Mouse (Mus musculus) spleen, postnatal 4 days (tissue): Measurements from ENCODE around the gene Magea1.
"Not testable (repeated sequence)": the region's sequence is repeated elsewhere in the genome, so short reads cannot be mapped to it uniquely, and the experiment has no call there.

Experiments used
- DNase-seq, 2 experiments: peaks; one replicate each; pipeline ENCODE4 v3.0.0; 2022; ENCODE audit warnings: low spot score in 2 of 2

Magea1 gene

GRCm38 (mm10) chrX:155089693-155090092, at the start of gene Magea1:
TSS of gene Magea1 (minus strand) at chrX:155089793.
- not testable (repeated sequence) for DNase-seq

DNA sequence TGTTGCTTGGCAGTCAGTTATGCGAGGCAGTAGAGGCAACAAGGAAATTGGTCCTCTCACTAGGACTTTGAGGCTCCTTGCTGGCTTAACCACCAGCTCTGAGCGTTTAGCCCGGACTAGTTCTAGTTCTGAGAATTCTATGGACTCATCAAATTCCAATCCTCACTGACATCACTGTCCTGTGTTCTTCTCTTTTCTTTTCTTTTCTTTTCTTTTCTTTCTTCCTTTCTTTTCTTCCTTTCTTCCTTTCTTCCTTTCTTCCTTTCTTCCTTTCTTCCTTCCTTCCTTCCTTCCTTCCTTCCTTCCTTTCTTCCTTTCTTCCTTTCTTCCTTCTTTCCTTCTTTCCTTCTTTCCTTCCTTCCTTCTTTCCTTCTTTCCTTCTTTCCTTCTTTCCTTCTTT, 38.7 kb upstream of the Magea1 start, which contains the start of gene Cldn34b2:
Gene Cldn34b2, minus strand, starts transcription at position 101 of the 400 bp plus-strand sequence.
- DNase-seq, result not testable (repeated sequence)

GRCm38 (mm10) chrX:155098024-155098423, 8.4 kb upstream of the Magea1 start:
- DNase-seq, result no peak

- not testable (repeated sequence) for DNase-seq
Measured at GRCm38 (mm10) chrX:155093566-155093965, 4.0 kb upstream of the Magea1 start, which contains the start of gene Magea2. TSS of gene Magea2 (minus strand) at chrX:155093666.

DNA sequence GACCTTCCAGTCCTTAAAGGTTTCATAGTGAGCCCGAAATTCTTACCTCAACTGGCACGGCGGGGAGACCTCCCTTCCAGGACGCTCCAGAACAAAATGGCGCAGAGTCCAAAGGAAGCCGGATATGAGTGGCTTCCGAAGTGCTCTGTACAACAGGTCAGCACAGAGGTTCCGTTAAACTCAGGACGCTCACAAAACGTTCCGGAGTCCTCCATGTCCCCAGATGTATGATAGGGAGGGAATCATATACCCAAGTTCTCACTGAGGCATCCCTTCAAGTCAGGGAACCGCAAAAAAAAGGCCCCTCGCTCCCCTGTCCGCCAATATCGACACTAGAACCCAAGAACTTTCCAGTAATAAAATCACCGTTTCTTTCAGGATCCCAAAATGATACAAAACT, 26.5 kb downstream of the Magea1 start, which contains the start of gene Magea5:
Gene Magea5, minus strand, starts transcription at position 101 of the 400 bp plus-strand sequence.
- DNase-seq, result not testable (repeated sequence)
